Mouse (Mus musculus) adrenal gland, adult 10 weeks (tissue): Measurements from ENCODE around the gene Rnf212b. TPM values are rescaled to one million over a fixed set of nuclear protein-coding genes. Genes with fewer than 3 reads are reported as not detected.

Source experiments
- polyA plus RNA-seq: library from polyadenylated mRNA; stranded (reverse); fragments of 350-450 nt; fragmentation: Illumina TruSeq; extraction: RNeasy Lipid Tissue Mini Kit (QIAGEN cat#74804); gene quantifications from one replicate; pipeline ENCODE4 v1.2.3, GENCODE M21; 2014; ENCODE audit warnings: low read depth, low replicate concordance

Gene Rnf212b
- not detected for polyA plus RNA-seq

GRCm38 (mm10) chr14:54813991-54814390 lies at the start of gene Rnf212b:
Rnf212b (plus strand) TSS chr14:54814141.

GRCm38 (mm10) chr14:54781610-54782365 lies 32.2 kb upstream of the Rnf212b start, which contains the start of gene Slc7a8:
Slc7a8 (minus strand) TSS chr14:54781946.

GRCm38 (mm10) chr14:54870861-54871260 lies 56.9 kb downstream of the Rnf212b start, which contains the start of gene Homez:
Homez (minus strand) TSS chr14:54870961.

GRCm38 (mm10) chr14:54877048-54877715 lies 63.2 kb downstream of the Rnf212b start, which contains the start of gene Ppp1r3e:
Ppp1r3e (minus strand) TSS chr14:54877550.

GRCm38 (mm10) chr14:54883154-54884021 lies 69.4 kb downstream of the Rnf212b start, which contains the start of the genes Bcl2l2 and Gm20521:
Bcl2l2 (plus strand) TSS chr14:54883377.
Gm20521 (plus strand) TSS chr14:54883441.

GRCm38 (mm10) chr14:54892200-54892599 lies 78.3 kb downstream of the Rnf212b start, which contains the start of gene Pabpn1:
Pabpn1 (plus strand) TSS chr14:54892500.

Other genes with a start within 250 kb of the Rnf212b start
- gene Ajuba, start 236.6 kb upstream of the Rnf212b start, polyA plus RNA-seq, result 15.4 TPM
- gene 4931414P19Rik, start 208.1 kb upstream of the Rnf212b start, polyA plus RNA-seq, result 1.7 TPM
- 11.3 TPM for gene Psmb5, start 196.1 kb upstream of the Rnf212b start, polyA plus RNA-seq
- gene Psmb11, start 192.7 kb upstream of the Rnf212b start, polyA plus RNA-seq, result not detected
- not detected for gene Gm17606, start 173.2 kb upstream of the Rnf212b start, polyA plus RNA-seq
- 0.17 TPM for gene Cdh24, start 172.8 kb upstream of the Rnf212b start, polyA plus RNA-seq
- 26.5 TPM for gene 1700123O20Rik, start 127.9 kb upstream of the Rnf212b start, polyA plus RNA-seq
- gene Acin1, start 127.2 kb upstream of the Rnf212b start, polyA plus RNA-seq, result 163 TPM
- not detected for gene Gm29776, start 115.3 kb upstream of the Rnf212b start, polyA plus RNA-seq
- gene Cebpe, start 102.0 kb upstream of the Rnf212b start, polyA plus RNA-seq, result not detected
- 16.3 TPM for gene Slc7a8, start 32.2 kb upstream of the Rnf212b start, polyA plus RNA-seq
- gene Homez, start 56.8 kb downstream of the Rnf212b start, polyA plus RNA-seq, result 11.6 TPM
- gene Ppp1r3e, start 63.4 kb downstream of the Rnf212b start, polyA plus RNA-seq, result 9.8 TPM
- gene Bcl2l2, start 69.2 kb downstream of the Rnf212b start, polyA plus RNA-seq, result 25.8 TPM
- not detected for gene Gm20521, start 69.3 kb downstream of the Rnf212b start, polyA plus RNA-seq
- gene Pabpn1, start 78.4 kb downstream of the Rnf212b start, polyA plus RNA-seq, result 49.7 TPM
- 1.6 TPM for gene Slc22a17, start 99.0 kb downstream of the Rnf212b start, polyA plus RNA-seq
- not detected for gene Efs, start 112.0 kb downstream of the Rnf212b start, polyA plus RNA-seq
- not detected for gene Il25, start 118.6 kb downstream of the Rnf212b start, polyA plus RNA-seq
- gene Cmtm5, start 122.1 kb downstream of the Rnf212b start, polyA plus RNA-seq, result not detected
- gene Myh6, start 152.8 kb downstream of the Rnf212b start, polyA plus RNA-seq, result not detected
- not detected for gene Gm17428, start 162.8 kb downstream of the Rnf212b start, polyA plus RNA-seq
- not detected for gene Myh7, start 180.5 kb downstream of the Rnf212b start, polyA plus RNA-seq
- 3.3 TPM for gene Ngdn, start 201.3 kb downstream of the Rnf212b start, polyA plus RNA-seq